Mouse (Mus musculus) layer of hippocampus, adult 2 months (tissue): ENCODE measurements at regions not wholly inside any gene's neighbourhood (a gene's known extent, or its start where the extent isn't known, plus 50 kb on each side); places are given as distances from the start of the nearest gene placed in this dataset.
A peak's percentile ranks its signal among the peaks of the same experiment; 100 is the strongest.

Source experiments
- DNase-seq, 2 experiments: peaks; one replicate each; pipeline ENCODE4 v3.0.0; 2022; ENCODE audit warnings: low spot score in 2 of 2
- H3K27ac ChIP-seq: fragments of 200-600 bp; 2 replicates; pipeline ENCODE4 v1.8.1; 2022
- H3K4me3 ChIP-seq: fragments of 200-600 bp; 2 replicates; pipeline ENCODE4 v1.8.1; 2022; ENCODE audit warnings: mild to moderate bottlenecking
- CTCF ChIP-seq: fragments of 200-600 bp; conservative IDR thresholded peaks from 2 replicates; pipeline ENCODE4 v1.8.1; 2022; ENCODE audit warnings: antibody characterized with exemption, mild to moderate bottlenecking, moderate library complexity

- DNase-seq: no peak
- no peak overlapping the region for H3K4me3 ChIP-seq
- no peak overlapping the region for H3K27ac ChIP-seq
- no peak for TF ChIP-seq CTCF
These were observed 60.3 kb downstream of the Pcdh20 start for GRCm38 (mm10) chr14:88410722-88411437.

DNA sequence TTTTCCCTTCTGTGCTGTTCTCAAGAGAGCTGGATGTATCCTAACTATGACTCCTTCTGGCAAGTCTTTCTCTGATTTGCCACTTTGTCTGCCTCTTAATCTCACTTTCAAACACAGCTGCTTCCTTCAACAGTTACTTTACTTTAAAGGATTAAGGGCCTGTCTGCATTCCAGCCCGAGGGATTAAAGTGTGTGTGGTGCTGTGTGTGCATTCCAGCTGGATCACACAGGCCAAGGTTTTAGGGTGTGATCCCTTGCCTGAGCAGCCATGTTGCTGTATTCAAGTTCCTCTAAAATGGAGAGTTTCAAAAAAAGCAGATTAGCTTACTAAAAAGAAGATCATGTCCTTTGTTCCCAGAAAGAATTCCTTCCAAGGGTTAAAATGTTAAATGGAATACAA, 71.9 kb downstream of the Pcdh20 start:
- Histone ChIP-seq H3K4me3 (no peak overlapping the region), H3K27ac (no peak overlapping the region)
- no peak for DNase-seq
- no peak for TF ChIP-seq CTCF

- Histone ChIP-seq H3K4me3 (no peak overlapping the region), H3K27ac (no peak overlapping the region)
- no peak for DNase-seq
- TF ChIP-seq CTCF: no peak
These were observed 74.0 kb downstream of the Pcdh20 start for GRCm38 (mm10) chr14:88397187-88397586.

DNA sequence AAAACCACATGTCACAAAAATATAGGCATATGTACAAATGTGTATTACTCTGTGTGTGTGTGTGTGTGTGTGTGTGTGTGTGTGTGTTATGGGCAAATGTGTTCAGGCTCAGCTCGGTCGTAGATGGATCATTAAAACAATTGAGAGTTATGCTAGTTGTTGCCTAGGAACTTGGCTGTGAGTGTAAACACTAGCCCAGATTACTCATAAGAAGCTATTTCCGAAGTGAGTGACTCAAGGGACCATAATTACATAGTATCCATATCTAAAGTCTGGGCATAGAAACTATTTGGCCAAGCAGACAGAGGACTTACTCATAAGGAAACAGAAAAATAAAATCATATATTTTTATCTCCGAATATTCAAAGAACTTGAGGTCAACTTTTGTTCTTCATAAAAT, 76.2 kb downstream of the Pcdh20 start:
- no peak for TF ChIP-seq CTCF
- no peak for DNase-seq
- no peak overlapping the region for H3K4me3 ChIP-seq
- no peak overlapping the region for H3K27ac ChIP-seq

DNA sequence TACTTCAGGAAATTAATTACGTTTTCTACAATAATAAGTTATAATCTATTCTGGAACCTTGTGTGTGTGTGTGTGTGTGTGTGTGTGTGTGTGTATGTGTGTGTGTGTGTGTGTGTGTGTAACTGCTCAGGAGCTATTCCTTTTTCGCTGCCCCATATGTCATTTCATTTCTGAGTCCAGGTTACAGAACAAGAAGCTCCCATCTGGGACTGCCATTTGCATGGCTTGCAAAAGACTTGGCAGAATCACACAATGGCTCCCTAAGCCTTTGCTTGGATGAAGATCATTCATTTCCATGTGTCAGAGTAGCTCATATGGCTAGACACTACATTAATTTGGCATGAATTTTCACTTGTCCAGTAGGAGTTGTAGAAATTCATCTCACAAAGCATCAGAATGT, 86.6 kb downstream of the Pcdh20 start:
- Histone ChIP-seq H3K27ac (no peak overlapping the region), H3K4me3 (no peak overlapping the region)
- no peak for TF ChIP-seq CTCF
- no peak for DNase-seq

GRCm38 (mm10) chr14:88347177-88347576, 124.0 kb downstream of the Pcdh20 start:
- TF ChIP-seq CTCF: no peak
- DNase-seq: peak; percentile 72 to 89
- no peak overlapping the region for H3K4me3 ChIP-seq

GRCm38 (mm10) chr14:88337304-88337703, 133.9 kb downstream of the Pcdh20 start:
- DNase-seq: no peak
- TF ChIP-seq CTCF: no peak
- Histone ChIP-seq H3K4me3 (no peak overlapping the region), H3K27ac (no peak overlapping the region)

More at GRCm38 (mm10) chr14:88347177-88347576, 124.0 kb downstream of the Pcdh20 start:
- peak overlapping the region; percentile 90 for H3K27ac ChIP-seq

- no peak for TF ChIP-seq CTCF
- Histone ChIP-seq H3K27ac (no peak overlapping the region), H3K4me3 (no peak overlapping the region)
- DNase-seq: no peak
These were observed 140.6 kb downstream of the Pcdh20 start for GRCm38 (mm10) chr14:88330613-88331012.

GRCm38 (mm10) chr14:88326411-88326810, 144.8 kb downstream of the Pcdh20 start:
- no peak for TF ChIP-seq CTCF
- H3K4me3 ChIP-seq: no peak overlapping the region
- no peak for DNase-seq
- no peak overlapping the region for H3K27ac ChIP-seq

- peak; percentile 73 for TF ChIP-seq CTCF
- Histone ChIP-seq H3K4me3 (no peak overlapping the region), H3K27ac (no peak overlapping the region)
- no peak for DNase-seq
These were observed 192.9 kb downstream of the Pcdh20 start for GRCm38 (mm10) chr14:88278327-88278726.

GRCm38 (mm10) chr14:88264771-88265170, 206.4 kb downstream of the Pcdh20 start:
- no peak for DNase-seq
- Histone ChIP-seq H3K27ac (no peak overlapping the region), H3K4me3 (no peak overlapping the region)
- TF ChIP-seq CTCF: no peak

DNA sequence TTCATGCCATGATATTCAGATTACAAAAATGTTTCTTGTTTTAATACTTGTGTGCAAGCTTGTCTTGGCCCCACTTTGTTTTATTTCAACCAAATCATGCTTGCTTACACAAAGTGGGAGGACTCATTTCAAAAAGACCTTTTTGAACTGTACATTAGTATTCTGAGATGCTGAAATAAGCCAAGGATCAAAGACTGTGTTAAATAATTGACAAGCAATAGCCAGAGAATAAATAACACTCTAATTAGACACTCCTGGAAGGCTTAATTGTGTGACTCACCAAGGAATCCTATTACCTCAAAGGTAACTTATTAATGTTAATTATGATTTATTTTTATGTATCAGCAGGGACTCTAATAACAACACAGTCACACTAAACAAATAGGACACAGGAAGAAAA, 212.2 kb downstream of the Pcdh20 start:
- Histone ChIP-seq H3K27ac (no peak overlapping the region), H3K4me3 (no peak overlapping the region)
- DNase-seq: no peak
- TF ChIP-seq CTCF: no peak

- Histone ChIP-seq H3K27ac (no peak overlapping the region), H3K4me3 (no peak overlapping the region)
- DNase-seq: no peak
- no peak for TF ChIP-seq CTCF
These were observed 216.1 kb downstream of the Pcdh20 start for GRCm38 (mm10) chr14:88255131-88255530.
